Mouse (Mus musculus) erythroblast, embryonic 14.5 days (primary cell): ENCODE results near the gene Vwa5b1. TPM values are rescaled to one million over a fixed set of nuclear protein-coding genes. Genes with fewer than 3 reads are reported as not detected.

Experiments
- H3K27me3 ChIP-seq: 2 replicates; pipeline ENCODE4 v1.6.1; 2012; ENCODE audit warnings: inconsistent platforms; ENCODE audit not compliant: control insufficient read depth
- H3K36me3 ChIP-seq: 2 replicates; pipeline ENCODE4 v1.6.1; 2012; ENCODE audit warnings: mild to moderate bottlenecking, inconsistent platforms; ENCODE audit not compliant: control insufficient read depth
- H3K4me1 ChIP-seq: 2 replicates; pipeline ENCODE4 v1.6.1; 2012; ENCODE audit warnings: inconsistent platforms; ENCODE audit not compliant: control insufficient read depth
- H3K4me3 ChIP-seq: replicated peaks from 2 replicates; pipeline ENCODE3; 2012; ENCODE audit warnings: moderate library complexity, mild to moderate bottlenecking, inconsistent platforms
- H3K9me3 ChIP-seq: 2 replicates; pipeline ENCODE4 v1.6.1; 2012; ENCODE audit warnings: low read length, inconsistent platforms, mixed read lengths; ENCODE audit not compliant: control insufficient read depth
- GATA1 ChIP-seq: IDR thresholded peaks from 2 replicates; pipeline ENCODE4 v1.6.1; 2012; ENCODE audit warnings: low read length, inconsistent platforms, mixed read lengths
- TAL1 ChIP-seq: IDR thresholded peaks from 3 replicates; pipeline ENCODE4 v1.6.1; 2012; ENCODE audit warnings: low read length, inconsistent platforms, mixed read lengths
- polyA plus RNA-seq: library from polyadenylated mRNA; stranded (reverse); fragments of >175 nt; gene quantifications from 2 replicates; pipeline ENCODE4 v1.2.3, GENCODE M21; 2012

Vwa5b1 gene
- polyA plus RNA-seq, 1 experiment: not detected

- no peaks in the 10 kb centered on the region for H3K36me3 ChIP-seq
- TF ChIP-seq TAL1: no peak
- no peak for TF ChIP-seq GATA1
- no peak overlapping the region for H3K4me3 ChIP-seq
- H3K27me3 ChIP-seq: no peaks in the 10 kb centered on the region
- no peaks in the 10 kb centered on the region for H3K4me1 ChIP-seq
- H3K9me3 ChIP-seq: no peaks in the 10 kb centered on the region
These were observed 50.7 kb downstream of the Vwa5b1 start for GRCm38 (mm10) chr4:138584946-138585345.

- H3K9me3 ChIP-seq: no peaks in the 10 kb centered on the region
- H3K36me3 ChIP-seq: no peaks in the 10 kb centered on the region
- H3K4me1 ChIP-seq: no peaks in the 10 kb centered on the region
- no peaks in the 10 kb centered on the region for H3K27me3 ChIP-seq
- H3K4me3 ChIP-seq: no peak overlapping the region
- TF ChIP-seq TAL1: no peak
- no peak for TF ChIP-seq GATA1
These were observed 53.2 kb downstream of the Vwa5b1 start for GRCm38 (mm10) chr4:138582446-138582845.

- TF ChIP-seq TAL1: no peak
- TF ChIP-seq GATA1: no peak
- Histone ChIP-seq H3K4me1 (no peaks in the 10 kb centered on the region), H3K27me3 (no peaks in the 10 kb centered on the region), H3K4me3 (no peak overlapping the region), H3K9me3 (no peaks in the 10 kb centered on the region), H3K36me3 (no peaks in the 10 kb centered on the region)
These were observed 57.3 kb downstream of the Vwa5b1 start for GRCm38 (mm10) chr4:138578406-138578805.

GRCm38 (mm10) chr4:138576661-138577060 is 59.0 kb downstream of the Vwa5b1 start:
- TF ChIP-seq TAL1 (no peak), GATA1 (no peak)
- H3K27me3 ChIP-seq: no peaks in the 10 kb centered on the region
- no peak overlapping the region for H3K4me3 ChIP-seq
- no peaks in the 10 kb centered on the region for H3K4me1 ChIP-seq
- H3K36me3 ChIP-seq: no peaks in the 10 kb centered on the region
- H3K9me3 ChIP-seq: no peaks in the 10 kb centered on the region

GRCm38 (mm10) chr4:138574800-138575606 is 60.7 kb downstream of the Vwa5b1 start:
- no peak overlapping the region for H3K4me3 ChIP-seq
- H3K27me3 ChIP-seq: no peaks in the 10 kb centered on the region
- no peaks in the 10 kb centered on the region for H3K9me3 ChIP-seq
- H3K4me1 ChIP-seq: no peaks in the 10 kb centered on the region
- TF ChIP-seq TAL1: no peak
- no peak for TF ChIP-seq GATA1
- H3K36me3 ChIP-seq: no peaks in the 10 kb centered on the region

GRCm38 (mm10) chr4:138569928-138570327 is 65.8 kb downstream of the Vwa5b1 start:
- no peak for TF ChIP-seq GATA1
- no peak for TF ChIP-seq TAL1
- Histone ChIP-seq H3K9me3 (no peaks in the 10 kb centered on the region), H3K4me3 (no peak overlapping the region), H3K36me3 (no peaks in the 10 kb centered on the region), H3K4me1 (no peaks in the 10 kb centered on the region), H3K27me3 (no peaks in the 10 kb centered on the region)

GRCm38 (mm10) chr4:138568275-138568674 is 67.4 kb downstream of the Vwa5b1 start:
- Histone ChIP-seq H3K4me3 (no peak overlapping the region), H3K4me1 (no peaks in the 10 kb centered on the region), H3K9me3 (no peaks in the 10 kb centered on the region), H3K27me3 (no peaks in the 10 kb centered on the region), H3K36me3 (no peaks in the 10 kb centered on the region)
- no peak for TF ChIP-seq TAL1
- TF ChIP-seq GATA1: no peak

- no peak for TF ChIP-seq GATA1
- no peak for TF ChIP-seq TAL1
- H3K27me3 ChIP-seq: no peaks in the 10 kb centered on the region
- no peaks in the 10 kb centered on the region for H3K4me1 ChIP-seq
These were observed 73.7 kb downstream of the Vwa5b1 start for GRCm38 (mm10) chr4:138561986-138562385.

GRCm38 (mm10) chr4:138555531-138555930 is 80.2 kb downstream of the Vwa5b1 start:
- no peaks in the 10 kb centered on the region for H3K36me3 ChIP-seq
- peaks cover 13% of the 10 kb centered on the region for H3K27me3 ChIP-seq
- H3K4me1 ChIP-seq: no peaks in the 10 kb centered on the region
- H3K9me3 ChIP-seq: peaks cover 2% of the 10 kb centered on the region; the same call in 1 of the 2 replicates
- H3K4me3 ChIP-seq: no peak overlapping the region
- TF ChIP-seq TAL1: no peak
- no peak for TF ChIP-seq GATA1

More at GRCm38 (mm10) chr4:138561986-138562385, 73.7 kb downstream of the Vwa5b1 start:
- Histone ChIP-seq H3K9me3 (peaks cover 2% of the 10 kb centered on the region; the same call in 1 of the 2 replicates), H3K36me3 (no peaks in the 10 kb centered on the region), H3K4me3 (no peak overlapping the region)

- Histone ChIP-seq H3K4me1 (no peaks in the 10 kb centered on the region), H3K36me3 (no peaks in the 10 kb centered on the region), H3K27me3 (peaks cover 13% of the 10 kb centered on the region), H3K9me3 (peaks cover under 1% of the 10 kb centered on the region; the same call in 1 of the 2 replicates), H3K4me3 (no peak overlapping the region)
- no peak for TF ChIP-seq TAL1
- no peak for TF ChIP-seq GATA1
These were observed 80.8 kb downstream of the Vwa5b1 start for GRCm38 (mm10) chr4:138554934-138555333.
